Mouse (Mus musculus) embryonic fibroblast, embryonic 13.5 days (primary cell): ENCODE data around the gene Sec24a. TPM values are rescaled to one million over a fixed set of nuclear protein-coding genes. Genes with fewer than 3 reads are reported as not detected.
A peak's percentile ranks its signal among the peaks of the same experiment; 100 is the strongest.

Experiments
- H3K27ac ChIP-seq: 2 replicates; pipeline ENCODE4 v1.5.1; 2012; ENCODE audit warnings: low read length, control low read depth, inconsistent platforms; ENCODE audit not compliant: insufficient read depth
- H3K4me1 ChIP-seq: 2 replicates; pipeline ENCODE4 v1.6.1; 2011; ENCODE audit warnings: low read length; ENCODE audit not compliant: control insufficient read depth, insufficient read depth
- H3K4me3 ChIP-seq: 2 replicates; pipeline ENCODE4 v1.5.1; 2011; ENCODE audit warnings: mild to moderate bottlenecking, control low read depth, low read length; ENCODE audit not compliant: insufficient read depth
- CTCF ChIP-seq: IDR thresholded peaks from 2 replicates; pipeline ENCODE4 v1.5.1; 2011; ENCODE audit warnings: mild to moderate bottlenecking, control low read depth, low read length, moderate library complexity, borderline replicate concordance; ENCODE audit not compliant: insufficient read depth
- POLR2A ChIP-seq: IDR thresholded peaks from 2 replicates; pipeline ENCODE4 v1.6.1; 2011; ENCODE audit warnings: low read depth, mild to moderate bottlenecking, control low read depth, low read length, moderate library complexity
- polyA plus RNA-seq: library from polyadenylated mRNA; stranded (reverse); fragments of >200 nt; gene quantifications from 2 replicates; pipeline ENCODE4 v1.2.4, GENCODE M21; 2011; ENCODE audit warnings: low read depth; ENCODE audit not compliant: missing spikeins, insufficient read length

Gene Sec24a
- polyA plus RNA-seq, 1 experiment = 42.0 TPM

GRCm38 (mm10) chr11:51650261-51650660 is 113.2 kb downstream of the Sec24a start:
- no peak overlapping the region for H3K27ac ChIP-seq
- TF ChIP-seq CTCF = no peak
- no peak for TF ChIP-seq POLR2A
- peak overlapping the region; percentile 59 for H3K4me3 ChIP-seq
- H3K4me1 ChIP-seq = 0 out of 2 replicates have a peak, but pooled peaks cover 2% of the 10 kb centered on the region

DNA sequence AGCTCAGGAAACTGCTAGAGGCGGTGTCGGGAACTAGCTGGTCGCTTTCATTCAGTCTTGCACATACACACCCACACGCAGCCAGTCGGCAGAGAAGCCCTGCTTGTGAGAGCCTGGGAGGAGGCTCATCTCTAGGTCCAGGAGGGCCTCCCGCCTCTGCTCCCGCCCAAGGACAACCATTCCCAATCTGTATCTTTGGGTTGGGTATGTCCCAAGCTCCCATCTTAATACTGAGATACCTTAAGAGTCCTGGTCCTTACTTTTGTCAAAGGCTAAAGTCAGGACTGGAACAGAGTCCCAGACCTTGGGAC is 113.6 kb downstream of the Sec24a start:
- Histone ChIP-seq H3K4me1 (0 out of 2 replicates have a peak, but pooled peaks cover 2% of the 10 kb centered on the region), H3K27ac (no peak overlapping the region), H3K4me3 (peak overlapping the region; percentile 59)
- no peak for TF ChIP-seq CTCF
- no peak for TF ChIP-seq POLR2A

DNA sequence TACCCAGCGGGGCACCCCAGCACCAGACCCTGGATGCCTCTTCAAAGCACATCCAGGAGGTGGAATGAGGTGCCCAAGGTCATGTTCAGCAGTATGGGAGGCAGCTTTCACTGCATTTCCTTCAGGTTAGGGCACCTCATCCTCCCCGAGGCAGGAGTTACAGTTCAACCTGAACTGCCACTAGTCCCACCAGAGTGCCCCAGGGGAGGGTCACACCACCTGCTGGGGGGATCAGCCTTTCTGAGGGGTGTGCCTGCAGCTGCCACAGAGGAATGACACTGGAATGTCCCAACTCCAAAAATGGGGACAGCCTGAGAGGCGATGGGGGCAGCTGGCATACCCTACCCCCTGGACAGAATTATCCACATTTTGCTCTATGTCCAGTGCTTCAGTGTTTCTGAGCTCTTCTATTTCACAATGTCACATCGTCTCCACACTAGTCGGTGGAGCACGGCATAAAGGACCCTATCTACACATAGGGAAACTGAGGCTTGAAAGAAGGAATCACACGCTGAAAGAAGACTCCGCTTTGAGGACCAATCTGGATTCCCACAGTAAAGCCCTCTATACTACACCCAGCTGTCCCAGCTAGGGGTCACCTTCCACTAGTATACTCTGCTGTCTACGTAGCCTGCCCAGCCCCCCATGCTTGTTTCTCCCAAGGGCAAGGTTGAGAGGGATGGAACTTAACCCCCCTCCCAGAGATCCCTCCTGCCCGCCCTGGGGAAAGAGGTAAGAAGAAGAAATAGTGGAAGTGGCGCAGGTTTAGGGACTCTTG is 114.1 kb downstream of the Sec24a start:
- Histone ChIP-seq H3K27ac (no peak overlapping the region), H3K4me1 (0 out of 2 replicates have a peak, but pooled peaks cover 2% of the 10 kb centered on the region), H3K4me3 (no peak overlapping the region)
- TF ChIP-seq CTCF (no peak), POLR2A (no peak)

DNA sequence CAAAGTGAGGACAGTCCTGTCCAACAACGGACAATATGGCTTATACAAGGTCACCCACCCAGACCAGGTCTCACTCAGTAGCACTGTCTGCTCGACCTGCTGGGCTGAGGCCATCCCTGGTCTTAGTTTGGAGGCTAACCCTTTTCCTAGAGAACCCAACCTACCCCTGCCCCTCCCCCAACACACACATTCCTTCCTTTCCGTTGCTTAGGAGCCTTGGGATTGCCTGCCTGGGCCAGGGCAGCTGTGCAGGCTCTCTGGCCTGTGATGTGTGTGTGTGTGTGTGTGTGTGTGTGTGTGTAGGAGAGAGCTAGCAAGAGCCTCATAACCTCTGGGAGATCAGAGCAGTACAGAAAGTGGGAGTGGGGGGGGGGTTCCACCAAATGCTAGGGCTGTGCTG is 114.9 kb downstream of the Sec24a start:
- TF ChIP-seq CTCF = no peak
- no peak for TF ChIP-seq POLR2A
- no peak overlapping the region for H3K27ac ChIP-seq
- H3K4me3 ChIP-seq = no peak overlapping the region
- 0 out of 2 replicates have a peak, but pooled peaks cover 2% of the 10 kb centered on the region for H3K4me1 ChIP-seq

GRCm38 (mm10) chr11:51646751-51647667 is 116.4 kb downstream of the Sec24a start:
- Histone ChIP-seq H3K4me1 (0 out of 2 replicates have a peak, but pooled peaks cover 2% of the 10 kb centered on the region), H3K27ac (no peak overlapping the region), H3K4me3 (no peak overlapping the region)
- TF ChIP-seq POLR2A (no peak), CTCF (no peak)

DNA sequence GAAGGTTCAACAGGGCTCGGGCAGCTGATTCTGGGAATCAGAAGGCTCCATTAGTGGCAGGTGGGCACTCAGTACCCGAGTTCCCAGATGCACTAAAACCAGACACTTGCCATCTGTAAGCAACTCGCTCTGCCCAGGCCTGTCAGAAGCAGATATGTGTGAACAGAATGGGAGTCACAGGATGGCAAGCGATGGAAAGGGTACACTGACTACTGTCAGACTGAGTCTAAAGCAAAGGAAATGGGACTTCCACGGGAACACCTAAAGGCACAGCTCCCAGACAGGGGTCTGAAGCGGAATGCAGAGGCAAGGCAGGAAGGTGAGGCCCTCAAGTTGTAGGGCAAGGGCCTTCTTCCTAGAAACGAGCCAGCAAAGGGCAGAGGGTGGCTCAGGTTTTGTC is 117.2 kb downstream of the Sec24a start:
- TF ChIP-seq POLR2A = no peak
- no peak for TF ChIP-seq CTCF
- Histone ChIP-seq H3K4me1 (0 out of 2 replicates have a peak, but pooled peaks cover 2% of the 10 kb centered on the region), H3K4me3 (no peak overlapping the region), H3K27ac (no peak overlapping the region)

- no peak for TF ChIP-seq CTCF
- Histone ChIP-seq H3K27ac (no peak overlapping the region), H3K4me1 (0 out of 2 replicates have a peak, but pooled peaks cover 2% of the 10 kb centered on the region), H3K4me3 (no peak overlapping the region)
These were observed 118.1 kb downstream of the Sec24a start for GRCm38 (mm10) chr11:51645293-51645692.

GRCm38 (mm10) chr11:51644217-51644616 is 119.2 kb downstream of the Sec24a start:
- Histone ChIP-seq H3K4me3 (no peak overlapping the region), H3K4me1 (0 out of 2 replicates have a peak, but pooled peaks cover 2% of the 10 kb centered on the region), H3K27ac (no peak overlapping the region)
- TF ChIP-seq POLR2A (no peak), CTCF (no peak)

- no peak overlapping the region for H3K4me3 ChIP-seq
These were observed 119.7 kb downstream of the Sec24a start for GRCm38 (mm10) chr11:51643761-51644160.

DNA sequence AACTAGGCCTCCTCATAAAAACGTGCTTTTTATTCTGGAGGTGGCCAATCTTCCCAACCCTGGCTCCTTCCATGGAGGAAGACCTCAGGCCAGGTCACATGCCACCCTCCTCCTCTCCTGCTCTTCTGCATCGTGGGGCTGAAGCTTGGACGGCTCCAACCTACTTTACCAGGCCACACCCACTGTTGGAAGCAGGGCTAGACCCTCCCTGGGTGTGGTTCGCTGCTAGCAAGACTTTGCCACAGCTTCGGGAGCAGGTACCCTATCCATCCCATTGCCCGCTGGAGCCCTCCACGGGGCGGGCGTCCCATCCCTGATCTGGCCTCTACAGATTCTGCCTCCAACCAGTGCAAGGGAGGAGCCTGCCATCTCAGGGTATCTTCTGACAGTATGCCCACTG is 120.2 kb downstream of the Sec24a start:
- Histone ChIP-seq H3K4me1 (no peaks in the 10 kb centered on the region; the same call in 1 of the 2 replicates), H3K4me3 (no peak overlapping the region), H3K27ac (no peak overlapping the region)
- TF ChIP-seq POLR2A = no peak
- TF ChIP-seq CTCF = no peak

More at GRCm38 (mm10) chr11:51643761-51644160, 119.7 kb downstream of the Sec24a start:
- H3K27ac ChIP-seq = no peak overlapping the region
- 0 out of 2 replicates have a peak, but pooled peaks cover 2% of the 10 kb centered on the region for H3K4me1 ChIP-seq
- TF ChIP-seq POLR2A (no peak), CTCF (no peak)

Other genes starting within 250 kb of the Sec24a start
- 12.0 and 14.2 TPM in 2 replicates for gene Phykpl, start 178.9 kb downstream of the Sec24a start, polyA plus RNA-seq
- gene Hnrnpab, start 156.8 kb downstream of the Sec24a start, polyA plus RNA-seq = 361 and 364 TPM in 2 replicates
- gene Nhp2, start 143.9 kb downstream of the Sec24a start, polyA plus RNA-seq = 61.2 and 70.9 TPM in 2 replicates
- 17.5 and 20.0 TPM in 2 replicates for gene Rmnd5b, start 127.7 kb downstream of the Sec24a start, polyA plus RNA-seq
- 0.35 and 1.8 TPM in 2 replicates for gene N4bp3, start 112.8 kb downstream of the Sec24a start, polyA plus RNA-seq
- gene D930048N14Rik, start 112.7 kb downstream of the Sec24a start, polyA plus RNA-seq = 0.30 and 0.52 TPM in 2 replicates
- gene 0610009B22Rik, start 74.8 kb downstream of the Sec24a start, polyA plus RNA-seq = 30.8 and 31.2 TPM in 2 replicates
- 68.5 and 73.9 TPM in 2 replicates for gene Sar1b, start 53 bp upstream of the Sec24a start, polyA plus RNA-seq
- gene Jade2, start 94.0 kb upstream of the Sec24a start, polyA plus RNA-seq = 3.7 and 5.8 TPM in 2 replicates
- gene Cdkn2aipnl, start 204.0 kb upstream of the Sec24a start, polyA plus RNA-seq = 18.0 and 28.1 TPM in 2 replicates
- 165 and 168 TPM in 2 replicates for gene Ube2b, start 237.1 kb upstream of the Sec24a start, polyA plus RNA-seq
- gene Cdkl3, start 240.6 kb upstream of the Sec24a start, polyA plus RNA-seq = 8.8 and 11.7 TPM in 2 replicates